15 mouse cellular contexts compared by ENCODE assay signal in genomic region chr1:166339110-166339509, GRCm38 (mm10). TPM values are rescaled to one million over a fixed set of nuclear protein-coding genes. Genes with fewer than 3 reads are reported as not detected.
DNase-seq lines count a peak whose midpoint lies in the region; ATAC-seq and TF ChIP-seq lines count a peak whose summit lies in the region.
"Had no signal": no experiment of that assay in that cellular context is flagged by ENCODE, and none has a peak within 500 bp of the region (broad histone marks: within the 10 kb centered on the region; RNA-seq: fewer than 3 reads in every experiment).

No protein-coding gene starts in this region.

- no peaks in the 10 kb centered on the region for H3K9me3 ChIP-seq in forebrain, embryonic 13.5 days (replicated peaks)
- H3K9me3 ChIP-seq in midbrain, postnatal 0 days (ENCODE audit: low read length): no peaks in the 10 kb centered on the region
- H3K9me3 ChIP-seq: embryonic facial prominence, embryonic 13.5 days; midbrain, embryonic 15.5 days; stomach, embryonic 15.5 days had no signal

- no peak for TF ChIP-seq CTCF in midbrain, postnatal 0 days (IDR thresholded peaks at IDR 0.05)

- ATAC-seq in hematopoietic stem cell, adult 5-6 weeks (replicated peaks in 1 of 2; ENCODE audit: insufficient read depth in 1 of 2, low FRiP score in 2 of 2, low TSS enrichment in 1 of 2, low read depth in 1 of 2, poor library complexity in 2 of 2, severe bottlenecking in 2 of 2): peak; percentile 71 to 86
- ATAC-seq in forebrain, embryonic 13.5 days: no peak
- ATAC-seq in midbrain, postnatal 0 days (ENCODE audit: low FRiP score): no peak
- ATAC-seq: hindbrain, postnatal 0 days; midbrain, embryonic 15.5 days had no signal

- H3K27me3 ChIP-seq in forebrain, embryonic 13.5 days: no peaks in the 10 kb centered on the region
- no peaks in the 10 kb centered on the region for H3K27me3 ChIP-seq in midbrain, postnatal 0 days (ENCODE audit: insufficient read depth, low read length)
- H3K27me3 ChIP-seq: CH12.LX; embryonic facial prominence, embryonic 13.5 days; midbrain, embryonic 15.5 days; stomach, embryonic 15.5 days had no signal

- WGBS in forebrain, embryonic 13.5 days: 86% methylated on average over 6 of the region's 6 CpGs
- 84% methylated on average over 6 of the region's 6 CpGs for WGBS in midbrain, postnatal 0 days

- H3K27ac ChIP-seq in forebrain, embryonic 13.5 days: no peak overlapping the region
- no peak overlapping the region for H3K27ac ChIP-seq in midbrain, postnatal 0 days (ENCODE audit: low read depth, low read length)
- H3K27ac ChIP-seq: embryonic facial prominence, embryonic 13.5 days; hindbrain, postnatal 0 days; midbrain, embryonic 15.5 days; stomach, embryonic 15.5 days had no signal

- H3K4me3 ChIP-seq in forebrain, embryonic 13.5 days: no peak overlapping the region
- H3K4me3 ChIP-seq in midbrain, postnatal 0 days (ENCODE audit: low read depth, low read length): no peak overlapping the region
- H3K4me3 ChIP-seq: embryonic facial prominence, embryonic 13.5 days; midbrain, embryonic 15.5 days; stomach, embryonic 15.5 days had no signal

- H3K4me2 ChIP-seq in forebrain, embryonic 13.5 days: no peak overlapping the region
- no peak overlapping the region for H3K4me2 ChIP-seq in midbrain, postnatal 0 days (ENCODE audit: low read depth, low read length, poor library complexity, severe bottlenecking)
- H3K4me2 ChIP-seq: embryonic facial prominence, embryonic 13.5 days; liver, embryonic 11.5 days; midbrain, embryonic 15.5 days; stomach, embryonic 15.5 days had no signal

- peak; percentile 9 for DNase-seq in gastrocnemius, postnatal 14 days
- no peak for DNase-seq in gastrocnemius, postnatal 10 days
- peak; percentile 7 for DNase-seq in urinary bladder, postnatal 25 days (ENCODE audit: low spot score)
- DNase-seq in urinary bladder, postnatal 10 days (ENCODE audit: low spot score): no peak
- DNase-seq in midbrain, postnatal 0 days (ENCODE audit: low spot score): no peak
- DNase-seq in thymus, postnatal 14 days: no peak
- DNase-seq: cerebellum, adult 8-10 months had no signal

- intact Hi-C loops in gastrocnemius, postnatal 14 days (cut with DNase I; ENCODE audit: low total_unique reads): no loop called here

- H3K9ac ChIP-seq in forebrain, embryonic 13.5 days: no peak overlapping the region
- no peak overlapping the region for H3K9ac ChIP-seq in midbrain, postnatal 0 days (replicated peaks; ENCODE audit: low read length, poor library complexity, severe bottlenecking)
- H3K9ac ChIP-seq: embryonic facial prominence, embryonic 13.5 days; midbrain, embryonic 15.5 days; stomach, embryonic 15.5 days had no signal

- peaks cover 9% of the 10 kb centered on the region for H3K4me1 ChIP-seq in forebrain, embryonic 13.5 days
- H3K4me1 ChIP-seq in midbrain, postnatal 0 days (ENCODE audit: insufficient read depth, low read length): no peaks in the 10 kb centered on the region; the same call in 1 of the 2 replicates
- H3K4me1 ChIP-seq: embryonic facial prominence, embryonic 13.5 days; stomach, embryonic 15.5 days had no signal

- no peaks in the 10 kb centered on the region for H3K36me3 ChIP-seq in forebrain, embryonic 13.5 days (ENCODE audit: poor library complexity, severe bottlenecking)
- no peaks in the 10 kb centered on the region for H3K36me3 ChIP-seq in midbrain, postnatal 0 days (ENCODE audit: insufficient read depth, low read length)
- H3K36me3 ChIP-seq: embryonic facial prominence, embryonic 13.5 days; midbrain, embryonic 15.5 days; stomach, embryonic 15.5 days had no signal

RNA-seq across cellular contexts. Expression of gene Tada1, which starts 39.8 kb away (rescaled TPM):
- total RNA-seq in gastrocnemius, postnatal 14 days (2021): 1 to 10 TPM; 7.5 to 8.7 TPM
- total RNA-seq in gastrocnemius, postnatal 10 days (2021): 10 to 100 TPM in 1 of 2 experiments, 1 to 10 TPM in 1; 9.5 to 13.6 TPM
- 39.3 and 43.5 TPM in 2 replicates for total RNA-seq in hematopoietic stem cell, adult 5-6 weeks (2017)
- polyA plus RNA-seq in forebrain, embryonic 13.5 days (2015; fragmentation: Nextera tagmentation; extraction: Ambion mirVana): 80.8 and 84.6 TPM in 2 replicates
- 57.1 and 65.9 TPM in 2 replicates for total RNA-seq in midbrain, postnatal 0 days (2014; rRNA removed)
- polyA plus RNA-seq in midbrain, postnatal 0 days (2015; fragmentation: Nextera tagmentation; extraction: Ambion mirVana): 64.7 and 69.1 TPM in 2 replicates

Comparison
In these comparisons a context has a peak if more than half of its experiments do, and no peak if none do; other contexts are left out.
1. DNase-seq: peak in gastrocnemius, postnatal 14 days (single experiment) and urinary bladder, postnatal 25 days (single experiment); none in gastrocnemius, postnatal 10 days (single experiment), urinary bladder, postnatal 10 days (single experiment), midbrain, postnatal 0 days (single experiment) and thymus, postnatal 14 days (single experiment).
2. ATAC-seq: peak in hematopoietic stem cell, adult 5-6 weeks (2 of 2); none in forebrain, embryonic 13.5 days (single experiment) and midbrain, postnatal 0 days (single experiment).